Comparison of ENCODE assay signal across 8 mouse cellular contexts in genomic region chr7:127478635-127479317, GRCm38 (mm10). TPM values are rescaled to one million over a fixed set of nuclear protein-coding genes. Genes with fewer than 3 reads are reported as not detected.
A peak's percentile ranks its signal among the peaks of the same experiment; 100 is the strongest.
DNase-seq lines count a peak whose midpoint lies in the region; ATAC-seq and TF ChIP-seq lines count a peak whose summit lies in the region.

Gene Fbrs, plus strand, starts transcription at chr7:127479199.

- H3K36me3 ChIP-seq in E14TG2a.4 (ENCODE audit: insufficient read depth, low read length) = peaks cover 72% of the 10 kb centered on the region
- H3K36me3 ChIP-seq in forebrain, embryonic 11.5 days (ENCODE audit: control insufficient read depth, insufficient read depth, low read length) = peaks cover 19% of the 10 kb centered on the region; the same call in 1 of the 2 replicates
- peaks cover 45% of the 10 kb centered on the region for H3K36me3 ChIP-seq in heart, embryonic 15.5 days
- H3K36me3 ChIP-seq in liver, embryonic 12.5 days = peaks cover 70% of the 10 kb centered on the region
- H3K36me3 ChIP-seq in testis, adult 2 months (ENCODE audit: control insufficient read depth, insufficient read depth, low read length) = peaks cover 5% of the 10 kb centered on the region

- no peak for TF ChIP-seq CTCF in E14TG2a.4 (conservative IDR thresholded peaks at IDR 0.05; ENCODE audit: low read length)
- no peak for TF ChIP-seq CTCF in testis, adult 2 months (IDR thresholded peaks at IDR 0.05; ENCODE audit: control insufficient read depth, insufficient read depth, insufficient replicate concordance, low read depth, low read length)

- peaks cover 51% of the 10 kb centered on the region for H3K4me1 ChIP-seq in E14TG2a.4 (replicated peaks; ENCODE audit: low read depth, low read length)
- peaks cover 14% of the 10 kb centered on the region for H3K4me1 ChIP-seq in forebrain, embryonic 11.5 days (replicated peaks; ENCODE audit: control insufficient read depth, insufficient read depth, low read length)
- peaks cover 29% of the 10 kb centered on the region for H3K4me1 ChIP-seq in heart, embryonic 15.5 days (replicated peaks)
- H3K4me1 ChIP-seq in liver, embryonic 12.5 days = peaks cover 53% of the 10 kb centered on the region
- H3K4me1 ChIP-seq in testis, adult 2 months (ENCODE audit: control insufficient read depth, insufficient read depth, low read length) = peaks cover 5% of the 10 kb centered on the region

- H3K27me3 ChIP-seq in E14TG2a.4 (ENCODE audit: insufficient read depth, low read length) = no peaks in the 10 kb centered on the region
- H3K27me3 ChIP-seq in forebrain, embryonic 11.5 days (ENCODE audit: control insufficient read depth, insufficient read depth, low read length) = no peaks in the 10 kb centered on the region
- H3K27me3 ChIP-seq in heart, embryonic 15.5 days = no peaks in the 10 kb centered on the region
- no peaks in the 10 kb centered on the region for H3K27me3 ChIP-seq in liver, embryonic 12.5 days (replicated peaks)
- no peaks in the 10 kb centered on the region for H3K27me3 ChIP-seq in testis, adult 2 months (ENCODE audit: control insufficient read depth, insufficient read depth, low read length)

- H3K9me3 ChIP-seq in E14TG2a.4 (ENCODE audit: low read length) = no peaks in the 10 kb centered on the region
- H3K9me3 ChIP-seq in forebrain, embryonic 11.5 days (ENCODE audit: control insufficient read depth, low read length) = no peaks in the 10 kb centered on the region
- H3K9me3 ChIP-seq in heart, embryonic 15.5 days (replicated peaks) = no peaks in the 10 kb centered on the region
- H3K9me3 ChIP-seq in liver, embryonic 12.5 days (replicated peaks) = no peaks in the 10 kb centered on the region

- ATAC-seq in forebrain, embryonic 11.5 days (replicated peaks; ENCODE audit: low FRiP score) = peak; percentile 80
- peak; percentile 84 for ATAC-seq in heart, embryonic 15.5 days (replicated peaks; ENCODE audit: insufficient number of reproducible peaks, insufficient read depth, low FRiP score, low read depth)
- ATAC-seq in liver, embryonic 12.5 days = peak; percentile 35

- peak within 1 kb of the TSS; percentile 89 for H3K4me2 ChIP-seq in forebrain, embryonic 11.5 days (ENCODE audit: low read depth, low read length, severe bottlenecking)
- H3K4me2 ChIP-seq in heart, embryonic 15.5 days = peak within 1 kb of the TSS; percentile 89
- peak within 1 kb of the TSS; percentile 95 for H3K4me2 ChIP-seq in liver, embryonic 12.5 days

- peak; percentile 55 for TF ChIP-seq POLR2A in testis, adult 2 months (IDR thresholded peaks at IDR 0.05; ENCODE audit: control insufficient read depth, low read depth, low read length)

- peak within 1 kb of the TSS; percentile 89 for H3K27ac ChIP-seq in forebrain, embryonic 11.5 days (ENCODE audit: low read depth, low read length)
- peak within 1 kb of the TSS; percentile 98 for H3K27ac ChIP-seq in heart, embryonic 15.5 days
- peak within 1 kb of the TSS; percentile 98 for H3K27ac ChIP-seq in liver, embryonic 12.5 days
- H3K27ac ChIP-seq in testis, adult 2 months (ENCODE audit: control insufficient read depth, insufficient read depth, low read depth, low read length) = peak within 1 kb of the TSS; percentile 100

- WGBS in forebrain, embryonic 11.5 days = under 1% methylated on average over 62 of the region's 62 CpGs
- under 1% methylated on average over 62 of the region's 62 CpGs for WGBS in heart, embryonic 15.5 days
- under 1% methylated on average over 60 of the region's 62 CpGs for WGBS in liver, embryonic 12.5 days (ENCODE audit: insufficient replicate concordance)

- peak within 1 kb of the TSS; percentile 99 for H3K4me3 ChIP-seq in E14TG2a.4 (replicated peaks; ENCODE audit: low read length)
- peak within 1 kb of the TSS; percentile 72 for H3K4me3 ChIP-seq in forebrain, embryonic 11.5 days (ENCODE audit: low read depth, low read length)
- H3K4me3 ChIP-seq in heart, embryonic 15.5 days = peak within 1 kb of the TSS; percentile 91
- peak within 1 kb of the TSS; percentile 95 for H3K4me3 ChIP-seq in liver, embryonic 12.5 days
- peak within 1 kb of the TSS; percentile 98 for H3K4me3 ChIP-seq in testis, adult 2 months (ENCODE audit: control insufficient read depth, low read depth, low read length)

- peak; percentile 91 for DNase-seq in c-Kit-positive CD71-positive TER-119-negative erythroid progenitor cells, embryonic 14.5 days (ENCODE audit: low read depth)
- DNase-seq in forebrain, embryonic 11.5 days (ENCODE audit: low spot score) = peak; percentile 92
- DNase-seq in kidney, postnatal 14 days = peak; percentile 98
- DNase-seq in neural tube, embryonic 10.5 days (ENCODE audit: extremely low spot score, low spot score) = peak; percentile 91

- peak within 1 kb of the TSS; percentile 77 for H3K9ac ChIP-seq in forebrain, embryonic 11.5 days (ENCODE audit: low read length)
- peak within 1 kb of the TSS; percentile 91 for H3K9ac ChIP-seq in heart, embryonic 15.5 days
- H3K9ac ChIP-seq in liver, embryonic 12.5 days = peak within 1 kb of the TSS; percentile 97

RNA-seq across cellular contexts. Expression of gene Fbrs, which starts in this region (rescaled TPM):
- 13.6 and 14.7 TPM in 2 replicates for polyA plus RNA-seq in forebrain, embryonic 11.5 days (2014; fragmentation: Nextera tagmentation; extraction: Ambion mirVana)
- polyA plus RNA-seq in heart, embryonic 15.5 days (2015; fragmentation: Nextera tagmentation; extraction: Ambion mirVana) = 7.0 and 9.0 TPM in 2 replicates
- polyA plus RNA-seq in liver, embryonic 12.5 days (2016; fragmentation: Nextera tagmentation; extraction: Ambion mirVana) = 6.9 and 8.1 TPM in 2 replicates
- 42.8 and 44.8 TPM in 2 replicates for polyA plus RNA-seq in testis, adult 2 months (2012; rRNA removed)

Comparison
In these comparisons a context has a peak if more than half of its experiments do, and no peak if none do; other contexts are left out.
1. Peak in every context shown above with its lines: DNase-seq, ATAC-seq, H3K4me3 ChIP-seq and H3K27ac ChIP-seq.